Mouse (Mus musculus) T-helper 17 cell (primary cell): Measurements from ENCODE around the gene Il1b.

ENCODE experiments used
- in situ Hi-C, 2 experiments: fragments of 300-600 bp; cut with MboI, MseI; formaldehyde crosslinking; loops; 1 replicate in 1 of 2; 2 replicates in 1 of 2; pipeline ENCODE4 v1.15.1; 2025; ENCODE audit warnings: high pct_unique_total_duplicates in 2 of 2

The Il1b gene

DNA sequence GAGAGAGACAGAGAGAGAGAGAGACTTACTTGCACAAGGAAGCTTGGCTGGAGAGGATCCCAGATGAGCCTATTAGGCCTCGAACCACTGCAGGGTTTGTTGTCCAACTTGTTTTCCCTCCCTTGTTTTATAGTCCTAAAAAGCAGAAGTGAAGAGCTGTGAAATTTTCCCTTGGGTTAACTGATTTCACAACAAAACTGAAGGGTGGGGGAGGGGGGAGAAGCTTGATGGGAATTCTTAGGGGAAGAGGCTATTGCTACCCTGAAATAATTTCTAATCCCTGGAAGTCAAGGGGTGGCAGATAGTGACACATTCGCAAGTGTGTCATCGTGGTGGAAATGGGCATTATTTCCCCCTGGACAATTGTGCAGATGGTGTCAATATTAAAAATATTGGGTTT is at the start of gene Il1b:
Gene Il1b (minus strand): TSS at position 101 of the 400 bp plus-strand sequence.
- in situ Hi-C loops: no loop called here

GRCm38 (mm10) chr2:129419361-129419880 is 48.5 kb upstream of the Il1b start:
- in situ Hi-C loops: no loop called here

DNA sequence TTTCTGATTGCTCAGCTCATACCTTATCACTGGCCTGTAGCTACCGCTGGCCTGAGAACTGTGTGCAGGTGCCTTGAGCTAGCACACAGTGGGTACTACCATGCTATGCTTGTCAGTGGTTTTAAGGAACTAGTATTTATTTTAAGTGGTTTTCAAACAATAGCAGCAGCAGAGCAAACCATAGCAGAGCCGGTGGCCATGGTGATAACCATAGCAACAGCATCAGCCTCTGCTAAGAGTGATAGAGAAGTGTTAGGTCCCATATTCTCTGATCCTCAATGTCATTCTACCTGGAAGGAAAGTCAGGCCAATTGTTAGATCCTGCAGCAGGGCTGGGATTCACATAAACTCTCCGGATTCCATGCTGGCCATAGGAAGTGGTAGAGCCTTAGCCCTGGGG is 43.7 kb upstream of the Il1b start:
- in situ Hi-C loops: no loop called here

GRCm38 (mm10) chr2:129413488-129413887 is 42.5 kb upstream of the Il1b start:
- in situ Hi-C loops: no loop called here

DNA sequence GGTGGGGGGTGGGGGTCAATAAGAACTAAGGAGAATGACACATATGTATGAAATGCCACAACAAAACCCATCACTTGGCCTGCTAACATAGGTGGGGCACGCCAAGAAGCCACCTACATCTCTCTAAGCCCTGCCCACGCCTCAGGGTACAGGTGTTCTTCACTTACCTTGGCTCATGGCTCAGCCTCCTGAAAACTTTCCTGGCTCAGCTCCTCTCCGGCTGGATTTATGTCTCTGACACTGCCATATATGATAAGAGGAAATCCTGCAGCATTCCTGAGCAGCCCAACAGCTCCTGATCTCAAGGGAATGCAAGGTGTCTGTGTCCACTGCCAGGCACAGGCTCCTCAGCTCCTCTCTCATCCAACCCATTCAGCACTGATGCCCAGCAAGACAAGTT is 40.7 kb upstream of the Il1b start:
- in situ Hi-C loops: no loop called here

- in situ Hi-C loops: no loop called here
Measured at GRCm38 (mm10) chr2:129410344-129410743, 39.4 kb upstream of the Il1b start.

DNA sequence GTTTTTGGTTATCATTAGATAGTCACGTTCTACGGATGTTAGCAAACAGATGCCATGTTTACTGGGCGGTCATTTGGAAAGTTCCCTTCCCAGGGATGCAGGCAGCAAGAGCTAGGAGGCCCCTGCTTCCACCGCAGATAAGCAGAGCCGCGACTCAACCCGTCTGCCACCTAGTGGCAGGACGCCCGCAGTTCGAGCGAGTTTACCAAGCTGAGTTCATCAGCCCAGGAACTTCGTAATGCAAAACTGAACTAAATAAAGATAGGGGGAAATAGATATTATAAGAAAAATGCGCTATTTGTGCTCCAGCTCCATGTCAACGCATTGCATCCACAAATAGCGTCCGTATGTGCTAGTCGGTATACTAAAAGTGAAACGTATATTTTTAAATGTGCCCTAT is 37.5 kb upstream of the Il1b start:
- in situ Hi-C loops: no loop called here

- in situ Hi-C loops: no loop called here
Measured at GRCm38 (mm10) chr2:129407596-129407995, 36.7 kb upstream of the Il1b start.

GRCm38 (mm10) chr2:129406508-129406907 is 35.6 kb upstream of the Il1b start:
- in situ Hi-C loops: no loop called here

DNA sequence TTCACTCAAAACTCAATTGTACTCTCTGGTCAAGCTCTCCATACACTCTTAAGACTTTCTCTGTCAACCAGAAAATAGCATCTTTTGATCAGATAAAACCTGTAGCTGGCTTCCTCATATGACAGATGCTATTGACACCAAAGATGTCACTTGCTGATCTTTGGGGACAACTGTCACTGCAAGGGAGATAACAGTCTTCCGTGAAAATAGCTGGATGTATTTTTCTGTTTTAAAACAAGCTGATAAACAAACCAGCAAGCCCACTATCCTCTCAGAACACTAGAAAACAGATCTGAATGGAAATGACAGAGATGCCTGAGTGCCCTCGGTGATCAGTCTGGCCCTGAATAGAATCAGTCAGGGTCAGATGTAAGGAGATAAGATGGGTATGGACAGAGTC is 32.8 kb upstream of the Il1b start:
- in situ Hi-C loops: loop anchor here in 1 of 2 experiments (5.0 kb wide), 1 partner anchor 101 kb away; no protein-coding TSS in a partner anchor

GRCm38 (mm10) chr2:129402330-129402729 is 31.4 kb upstream of the Il1b start:
- in situ Hi-C loops: loop anchor here in 1 of 2 experiments (5.0 kb wide), 1 partner anchor 100 kb away; no protein-coding TSS in a partner anchor

DNA sequence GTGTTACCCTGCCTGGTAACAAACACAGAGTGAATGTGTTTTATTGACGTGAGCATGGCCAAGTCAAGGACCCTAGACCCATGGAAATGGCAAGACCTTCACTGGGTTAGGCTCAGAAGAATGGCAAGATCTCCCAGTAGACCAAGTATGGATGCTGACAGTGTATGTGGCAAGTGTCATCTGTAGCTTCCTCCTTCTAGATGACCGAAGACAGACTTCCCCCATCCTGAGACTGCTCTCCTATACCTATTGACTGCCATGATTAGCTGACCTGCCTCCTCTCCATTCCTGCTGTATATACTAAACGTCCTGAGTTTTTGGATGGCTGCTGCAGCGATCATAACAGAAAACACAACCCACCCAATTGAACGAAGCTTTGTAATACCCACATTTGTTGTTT is 30.9 kb upstream of the Il1b start:
- in situ Hi-C loops: loop anchor here in 1 of 2 experiments (5.0 kb wide), 1 partner anchor 100 kb away; no protein-coding TSS in a partner anchor

GRCm38 (mm10) chr2:129398176-129398575 is 27.2 kb upstream of the Il1b start:
- in situ Hi-C loops: loop anchor here in 1 of 2 experiments (10.0 kb wide), 1 partner anchor 1227 kb away; no protein-coding TSS in a partner anchor

DNA sequence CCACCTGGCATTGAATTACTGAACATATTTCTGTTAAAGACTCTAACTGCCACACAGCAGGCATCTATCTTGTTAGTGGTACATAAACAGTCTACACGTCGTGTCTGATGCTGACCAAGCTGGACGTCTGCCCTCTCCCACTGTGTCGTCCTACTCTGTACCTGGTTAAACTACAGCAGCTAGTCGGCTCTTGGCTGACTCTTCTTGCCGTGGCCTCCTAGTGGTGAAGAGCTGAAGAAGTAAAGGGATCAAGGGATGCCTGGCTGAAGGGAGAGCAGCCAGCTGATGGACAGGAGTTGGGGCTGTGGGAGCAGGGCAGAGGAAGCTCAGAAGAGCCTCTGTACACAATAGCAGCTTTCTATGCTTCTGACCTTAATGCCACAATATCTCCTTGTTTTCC is 22.6 kb upstream of the Il1b start:
- in situ Hi-C loops: loop anchor here in 1 of 2 experiments (10.0 kb wide), 1 partner anchor 1231 kb away; no protein-coding TSS in a partner anchor

DNA sequence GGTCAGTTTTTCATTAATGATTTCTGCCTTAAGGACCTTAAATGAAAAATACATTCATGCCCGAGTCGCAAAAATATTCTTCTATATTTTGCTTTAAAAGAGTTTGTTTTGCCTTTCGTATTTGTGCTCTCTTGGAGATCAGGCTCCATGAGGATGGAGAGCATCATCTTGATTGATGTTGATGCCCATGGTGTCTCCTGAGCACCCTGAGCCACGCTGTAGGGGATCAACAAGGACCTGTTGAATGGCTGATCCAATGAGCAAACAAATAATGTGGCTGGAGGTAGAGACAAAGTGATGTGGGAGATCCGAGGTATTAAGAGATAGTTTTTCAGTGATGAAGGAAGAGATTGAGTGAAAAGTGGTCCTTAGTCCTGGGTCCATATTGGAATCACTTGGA is 19.2 kb upstream of the Il1b start:
- in situ Hi-C loops: loop anchor here in 1 of 2 experiments (10.0 kb wide), 1 partner anchor 1235 kb away; no protein-coding TSS in a partner anchor

GRCm38 (mm10) chr2:129389323-129389722 is 18.4 kb upstream of the Il1b start:
- in situ Hi-C loops: no loop called here

DNA sequence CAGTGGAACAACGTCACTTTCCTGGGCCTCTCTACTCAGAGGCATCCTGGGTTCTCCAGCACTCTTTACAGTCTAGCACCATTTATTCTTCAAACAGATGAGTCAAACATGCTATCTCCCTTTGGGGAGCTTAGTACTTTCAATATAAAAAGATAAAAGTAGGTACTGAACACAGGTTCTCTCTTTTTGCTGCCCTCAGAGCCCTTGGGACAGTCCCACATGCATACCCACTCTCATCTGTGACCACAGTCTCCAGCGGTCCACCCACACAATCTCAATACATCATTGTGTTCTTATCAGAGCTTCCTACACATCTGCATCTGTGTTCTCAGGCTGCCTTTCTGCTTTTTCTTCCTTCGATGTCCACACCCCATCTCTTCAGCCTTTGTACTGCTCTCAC is 14.4 kb upstream of the Il1b start:
- in situ Hi-C loops: no loop called here

GRCm38 (mm10) chr2:129384272-129384660 is 13.3 kb upstream of the Il1b start:
- in situ Hi-C loops: no loop called here

DNA sequence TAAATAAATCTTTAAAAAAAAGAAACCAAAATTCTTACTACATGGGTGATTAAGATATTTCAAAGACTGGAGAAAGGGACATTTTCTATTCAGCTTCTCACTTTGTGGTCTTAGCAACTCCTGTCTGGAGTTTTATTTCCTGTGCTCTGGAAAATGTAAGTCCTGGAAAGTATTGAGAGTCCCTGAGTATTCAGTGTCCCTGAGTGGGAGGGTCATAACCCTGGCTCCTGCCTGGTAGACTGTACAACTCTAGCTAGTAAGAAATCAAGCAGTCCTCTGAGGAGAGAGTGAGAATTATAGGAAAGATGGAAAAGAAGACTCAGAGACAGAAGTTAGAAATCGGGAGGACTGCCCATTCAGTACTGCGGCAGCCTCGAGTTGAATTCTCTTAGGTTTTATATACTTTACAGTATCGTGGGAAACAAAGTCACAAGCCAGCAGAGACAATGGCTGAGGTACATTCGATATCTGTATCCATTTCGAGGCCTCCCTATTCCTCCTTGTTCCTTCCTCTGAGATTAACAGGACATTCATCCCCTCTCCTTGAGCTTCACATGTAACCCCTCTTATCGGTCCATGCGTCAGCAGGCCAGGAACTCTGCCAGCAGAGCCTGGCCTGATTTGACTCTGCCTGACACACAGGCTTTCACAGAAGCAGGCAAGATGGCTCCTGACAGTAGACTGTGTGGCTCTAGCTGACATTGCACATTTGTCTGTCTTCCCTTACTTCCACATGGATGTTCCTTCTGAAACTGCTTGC is 12.8 kb upstream of the Il1b start:
- in situ Hi-C loops: no loop called here

GRCm38 (mm10) chr2:129380746-129381474 is 10.0 kb upstream of the Il1b start:
- in situ Hi-C loops: no loop called here

DNA sequence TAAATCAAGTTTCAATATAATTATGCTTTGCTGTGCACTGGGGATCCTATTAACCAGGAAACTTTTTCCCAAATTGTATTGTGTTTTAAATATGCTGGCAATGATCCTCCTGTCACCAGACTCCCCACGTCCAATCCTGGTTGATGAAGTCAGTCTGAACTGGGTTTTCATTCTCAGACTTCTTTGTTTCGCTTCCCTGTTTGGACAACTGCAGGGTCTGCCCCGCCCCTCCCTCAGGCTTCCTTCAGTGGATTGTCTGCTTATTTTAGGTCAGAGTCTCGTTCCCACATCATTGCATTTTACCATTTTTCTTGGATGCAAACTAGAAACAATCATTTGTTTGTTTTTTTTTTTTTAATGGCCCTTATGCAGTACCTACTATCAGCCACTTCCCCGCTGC is 9.3 kb upstream of the Il1b start:
- in situ Hi-C loops: no loop called here

DNA sequence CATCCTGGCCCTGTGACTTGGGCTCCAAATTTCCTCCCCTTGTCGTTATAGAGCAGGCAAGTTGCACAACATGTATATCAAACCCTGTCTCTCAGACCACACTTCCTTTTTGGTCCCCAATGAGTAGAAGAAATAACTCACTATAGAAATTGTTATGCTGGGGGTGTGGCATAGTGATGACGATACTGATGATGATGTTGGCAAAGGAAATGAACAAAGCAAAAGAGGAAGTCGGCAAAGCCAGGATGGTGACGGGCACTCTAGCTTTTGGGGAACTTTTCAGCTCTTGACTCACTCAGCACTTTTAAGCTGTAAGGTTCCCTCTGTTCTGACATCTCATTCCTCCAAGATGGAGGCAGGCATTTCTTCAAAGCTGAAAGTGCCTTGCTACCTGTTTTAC is 2.4 kb upstream of the Il1b start:
- in situ Hi-C loops: no loop called here
